Mouse (Mus musculus) testis, adult 2 months (tissue): ENCODE data around the gene Fam208a.

Experiments used
- CTCF ChIP-seq: fragments of 200-500 bp; IDR thresholded peaks from 2 replicates; pipeline ENCODE4 v1.5.1; 2012; ENCODE audit warnings: low read depth, mild to moderate bottlenecking, inconsistent platforms, low read length, moderate library complexity; ENCODE audit not compliant: control insufficient read depth, insufficient read depth, insufficient replicate concordance
- POLR2A ChIP-seq: fragments of 200-500 bp; IDR thresholded peaks from 2 replicates; pipeline ENCODE4 v1.6.1; 2012; ENCODE audit warnings: low read depth, mild to moderate bottlenecking, inconsistent platforms, low read length, moderate library complexity; ENCODE audit not compliant: control insufficient read depth

GRCm38 (mm10) chr14:27524541-27524940, 95.9 kb downstream of the Fam208a start:
- no peak for TF ChIP-seq POLR2A
- TF ChIP-seq CTCF: no peak
